Mouse (Mus musculus) gastrocnemius, adult 18-20 months (tissue): ENCODE results near the gene Clec2e. TPM values are rescaled to one million over a fixed set of nuclear protein-coding genes. Genes with fewer than 3 reads are reported as not detected.
A peak's percentile ranks its signal among the peaks of the same experiment; 100 is the strongest.
"Not testable (repeated sequence)": the region's sequence is repeated elsewhere in the genome, so short reads cannot be mapped to it uniquely, and the experiment has no call there.

Experiments
- DNase-seq: peaks from one replicate; pipeline ENCODE4 v3.0.0; 2021; ENCODE audit warnings: low spot score
- long read RNA-seq, 2 experiments: library from polyadenylated mRNA; stranded (forward); transcript quantifications; one replicate each; pipeline ENCODE4 v2.0.0; 2021
- total RNA-seq, 2 experiments: library from RNA; stranded (reverse); gene quantifications; 2 replicates each; pipeline ENCODE4 v1.2.3; 2021

The Clec2e gene
- total RNA-seq, result under 1 TPM; 0.31 to 0.59 TPM
- long read RNA-seq, experiment 1, result 0 reads
- long read RNA-seq, experiment 2, result 0 reads

GRCm38 (mm10) chr6:129100794-129101193 is at the start of gene Clec2e:
Gene Clec2e, minus strand, starts transcription at chr6:129100913.
- DNase-seq, result not testable (repeated sequence)

- DNase-seq, result peak; percentile 80
Measured at GRCm38 (mm10) chr6:129146812-129147211, 46.1 kb upstream of the Clec2e start.

GRCm38 (mm10) chr6:129132604-129133341 is 32.1 kb upstream of the Clec2e start:
- DNase-seq, result no peak

- no peak for DNase-seq
Measured at GRCm38 (mm10) chr6:129126861-129127260, 26.1 kb upstream of the Clec2e start.

GRCm38 (mm10) chr6:129124531-129124930 is 23.8 kb upstream of the Clec2e start:
- DNase-seq, result peak; percentile 30

GRCm38 (mm10) chr6:129116223-129116622 is 15.5 kb upstream of the Clec2e start:
- DNase-seq, result no peak

- DNase-seq, result not testable (repeated sequence)
Measured at GRCm38 (mm10) chr6:129114237-129114636, 13.5 kb upstream of the Clec2e start.

- DNase-seq, result no peak
Measured at GRCm38 (mm10) chr6:129113769-129114168, 13.1 kb upstream of the Clec2e start.

GRCm38 (mm10) chr6:129113030-129113673 is 12.4 kb upstream of the Clec2e start:
- no peak for DNase-seq

GRCm38 (mm10) chr6:129112526-129112925 is 11.8 kb upstream of the Clec2e start:
- no peak for DNase-seq

GRCm38 (mm10) chr6:129107916-129108315 is 7.2 kb upstream of the Clec2e start:
- peak; percentile 30 for DNase-seq

- no peak for DNase-seq
Measured at GRCm38 (mm10) chr6:129102858-129103555, 2.3 kb upstream of the Clec2e start.

- DNase-seq, result no peak
Measured at GRCm38 (mm10) chr6:129101604-129102003, 891 bp upstream of the Clec2e start.

GRCm38 (mm10) chr6:129097929-129098328 is 2.8 kb downstream of the Clec2e start:
- DNase-seq, result peak; percentile 34

- peak; percentile 68 for DNase-seq
Measured at GRCm38 (mm10) chr6:129095166-129095565, 5.5 kb downstream of the Clec2e start.

GRCm38 (mm10) chr6:129088596-129088995 is 12.1 kb downstream of the Clec2e start:
- not testable (repeated sequence) for DNase-seq

GRCm38 (mm10) chr6:129088161-129088560 is 12.6 kb downstream of the Clec2e start:
- peak; percentile 62 for DNase-seq

GRCm38 (mm10) chr6:129086031-129086430 is 14.7 kb downstream of the Clec2e start:
- not testable (repeated sequence) for DNase-seq

- no peak for DNase-seq
Measured at GRCm38 (mm10) chr6:129085098-129085497, 15.6 kb downstream of the Clec2e start.

- peak; percentile 23 for DNase-seq
Measured at GRCm38 (mm10) chr6:129066986-129067385, 33.7 kb downstream of the Clec2e start.

GRCm38 (mm10) chr6:129066530-129066929 is 34.2 kb downstream of the Clec2e start:
- no peak for DNase-seq

- no peak for DNase-seq
Measured at GRCm38 (mm10) chr6:129065857-129066256, 34.9 kb downstream of the Clec2e start.
